Mouse (Mus musculus) layer of hippocampus, postnatal 36 days (tissue): ENCODE measurements around the gene Vps13d. TPM values are rescaled to one million over a fixed set of nuclear protein-coding genes. Genes with fewer than 3 reads are reported as not detected.
A peak's percentile ranks its signal among the peaks of the same experiment; 100 is the strongest.

ENCODE experiments used
- DNase-seq, 2 experiments: peaks; one replicate each; pipeline ENCODE4 v3.0.0; 2022
- total RNA-seq, 2 experiments: library from RNA; stranded (reverse); gene quantifications; 2 replicates each; pipeline ENCODE4 v1.2.3; 2021

Vps13d gene
- 10 to 100 TPM; 66.2 to 71.8 TPM for total RNA-seq

GRCm38 (mm10) chr4:145194559-145195162, at the start of gene Vps13d:
TSS of gene Vps13d (minus strand) at chr4:145195005.
- peak; percentile 87 for DNase-seq

GRCm38 (mm10) chr4:145242719-145243350, 48.0 kb upstream of the Vps13d start:
- DNase-seq: no peak

- DNase-seq: no peak
These were observed 46.0 kb upstream of the Vps13d start for GRCm38 (mm10) chr4:145240723-145241231.

GRCm38 (mm10) chr4:145239049-145239830, 44.4 kb upstream of the Vps13d start:
- DNase-seq: peak in 1 of 2 experiments; percentile 49

GRCm38 (mm10) chr4:145236027-145236426, 41.2 kb upstream of the Vps13d start:
- no peak for DNase-seq

GRCm38 (mm10) chr4:145233487-145234228, 38.9 kb upstream of the Vps13d start:
- no peak for DNase-seq

- no peak for DNase-seq
These were observed 36.9 kb upstream of the Vps13d start for GRCm38 (mm10) chr4:145231732-145232131.

GRCm38 (mm10) chr4:145230647-145231046, 35.8 kb upstream of the Vps13d start:
- no peak for DNase-seq

- no peak for DNase-seq
These were observed 34.8 kb upstream of the Vps13d start for GRCm38 (mm10) chr4:145229524-145230163.

- DNase-seq: no peak
These were observed 34.2 kb upstream of the Vps13d start for GRCm38 (mm10) chr4:145229051-145229450.

GRCm38 (mm10) chr4:145224613-145225012, 29.8 kb upstream of the Vps13d start:
- no peak for DNase-seq

GRCm38 (mm10) chr4:145222064-145222463, 27.3 kb upstream of the Vps13d start:
- no peak for DNase-seq

GRCm38 (mm10) chr4:145221379-145221778, 26.6 kb upstream of the Vps13d start:
- no peak for DNase-seq

- DNase-seq: no peak
These were observed 25.2 kb upstream of the Vps13d start for GRCm38 (mm10) chr4:145220001-145220400.

GRCm38 (mm10) chr4:145219240-145219985, 24.6 kb upstream of the Vps13d start:
- no peak for DNase-seq

- DNase-seq: no peak
These were observed 23.0 kb upstream of the Vps13d start for GRCm38 (mm10) chr4:145217837-145218236.

- no peak for DNase-seq
These were observed 22.2 kb upstream of the Vps13d start for GRCm38 (mm10) chr4:145217046-145217445.

GRCm38 (mm10) chr4:145215396-145215795, 20.6 kb upstream of the Vps13d start:
- no peak for DNase-seq

GRCm38 (mm10) chr4:145214786-145215174, 20.0 kb upstream of the Vps13d start:
- no peak for DNase-seq

GRCm38 (mm10) chr4:145213999-145214785, 19.4 kb upstream of the Vps13d start:
- peak; percentile 88 to 92 for DNase-seq
